Mouse (Mus musculus) hematopoietic multipotent progenitor cell, adult 10-12 weeks (in vitro differentiated cells): ENCODE measurements around the gene Olfr275. TPM values are rescaled to one million over a fixed set of nuclear protein-coding genes. Genes with fewer than 3 reads are reported as not detected.

Experiments used
- polyA plus RNA-seq: library from polyadenylated mRNA; stranded (reverse); fragments of >175 nt; gene quantifications from 2 replicates; pipeline ENCODE4 v1.2.3, GENCODE M21; 2012; ENCODE audit warnings: low replicate concordance

Olfr275 gene
- not detected in 2 replicates for polyA plus RNA-seq

DNA sequence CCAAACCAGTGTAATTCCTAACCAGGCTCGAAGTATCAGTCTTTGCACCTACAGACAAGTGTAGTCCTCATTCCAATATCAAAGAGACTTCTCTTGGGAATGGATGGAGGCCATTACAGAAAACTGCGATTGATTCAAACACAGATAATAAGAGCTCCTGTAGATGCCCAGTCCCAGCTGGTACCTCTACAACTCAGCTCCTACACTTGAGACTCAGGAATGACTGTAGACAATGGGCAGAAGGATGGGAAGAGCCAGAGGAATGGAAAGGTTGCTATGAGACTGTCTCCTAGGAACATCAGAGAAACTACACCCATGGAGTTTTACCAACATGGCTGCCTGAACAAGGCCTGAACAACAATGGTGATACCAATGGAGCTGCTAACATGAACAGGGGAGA lies at the start of gene Olfr275:
Gene Olfr275, plus strand, starts transcription at position 301 of the 400 bp plus-strand sequence.

GRCm38 (mm10) chr4:52859136-52859535 lies 44.7 kb downstream of the Olfr275 start, which contains the start of gene Olfr273:
Olfr273 (minus strand) TSS chr4:52859236.

Other genes starting within 250 kb of the Olfr275 start
- gene Toporsl, start 218.3 kb upstream of the Olfr275 start, polyA plus RNA-seq, result not detected in 2 replicates
- gene Olfr273, start 44.6 kb downstream of the Olfr275 start, polyA plus RNA-seq, result not detected in 2 replicates
- not detected in 2 replicates for gene Olfr272, start 104.6 kb downstream of the Olfr275 start, polyA plus RNA-seq
- not detected in 2 replicates for gene Olfr270, start 149.9 kb downstream of the Olfr275 start, polyA plus RNA-seq
- not detected in 2 replicates for gene Nipsnap3a, start 174.7 kb downstream of the Olfr275 start, polyA plus RNA-seq
- 41.0 and 49.2 TPM in 2 replicates for gene Nipsnap3b, start 197.3 kb downstream of the Olfr275 start, polyA plus RNA-seq